Mouse (Mus musculus) ES-E14 (cell line): ENCODE measurements at regions not wholly inside any gene's neighbourhood (a gene's known extent, or its start where the extent isn't known, plus 50 kb on each side); places are given as distances from the start of the nearest gene placed in this dataset.

Experiments
- DNase-seq: peaks from one replicate; pipeline ENCODE4 v3.0.0-alpha.2; 2013; ENCODE audit warnings: low read depth, low spot score
- H3K27ac ChIP-seq: 2 replicates; pipeline ENCODE4 v1.5.1; 2012; ENCODE audit warnings: low read depth, mild to moderate bottlenecking, low read length, moderate library complexity, mixed read lengths; ENCODE audit not compliant: poor library complexity, insufficient read depth, severe bottlenecking
- H3K36me3 ChIP-seq: 2 replicates; pipeline ENCODE4 v1.6.1; 2012; ENCODE audit warnings: mild to moderate bottlenecking, low read length, moderate library complexity, mixed read lengths; ENCODE audit not compliant: control insufficient read depth, poor library complexity, insufficient read depth, severe bottlenecking
- H3K4me1 ChIP-seq, 2 experiments: fragments of 150-350 bp in 1 of 2; sonication (generic) in 1 of 2; 2 replicates each; pipeline ENCODE4 v1.6.1; 2012; ENCODE audit warnings: low read length in 2 of 2, mild to moderate bottlenecking in 1 of 2, mixed read lengths in 1 of 2; ENCODE audit not compliant: control insufficient read depth in 2 of 2, insufficient read depth in 2 of 2, poor library complexity in 1 of 2
- H3K4me3 ChIP-seq, 2 experiments: fragments of 150-350 bp in 1 of 2; sonication (generic) in 1 of 2; 2 replicates each; pipeline ENCODE4 v1.5.1; 2012; ENCODE audit warnings: low read length in 2 of 2, low read depth in 1 of 2, mild to moderate bottlenecking in 1 of 2, mixed read lengths in 1 of 2; ENCODE audit not compliant: insufficient read depth in 1 of 2, poor library complexity in 1 of 2, severe bottlenecking in 1 of 2
- H3K9ac ChIP-seq: 2 replicates; pipeline ENCODE4 v1.6.1; 2012; ENCODE audit warnings: low read depth, mild to moderate bottlenecking, low read length, mixed read lengths; ENCODE audit not compliant: poor library complexity, insufficient read depth, severe bottlenecking
- H3K9me3 ChIP-seq: fragments of 150-350 bp; sonication (generic); 2 replicates; pipeline ENCODE4 v1.6.1; 2012; ENCODE audit warnings: low read depth, mild to moderate bottlenecking, low read length; ENCODE audit not compliant: control insufficient read depth, insufficient read depth
- CHD2 ChIP-seq: IDR thresholded peaks from 2 replicates; pipeline ENCODE4 v1.6.1; 2014; ENCODE audit warnings: mild to moderate bottlenecking, low read depth, low read length, inconsistent platforms
- HCFC1 ChIP-seq: IDR thresholded peaks from 2 replicates; pipeline ENCODE4 v1.6.1; 2012; ENCODE audit warnings: low read length, inconsistent platforms, borderline replicate concordance; ENCODE audit not compliant: insufficient read depth
- MAFK ChIP-seq: IDR thresholded peaks from 2 replicates; pipeline ENCODE4 v1.6.1; 2014; ENCODE audit warnings: mild to moderate bottlenecking, low read depth, low read length, inconsistent platforms; ENCODE audit not compliant: insufficient read depth
- ZC3H11A ChIP-seq: IDR thresholded peaks from 2 replicates; pipeline ENCODE4 v1.6.1; 2012; ENCODE audit warnings: low read depth, mild to moderate bottlenecking, inconsistent platforms, low read length, borderline replicate concordance
- ZNF384 ChIP-seq: IDR thresholded peaks from 2 replicates; pipeline ENCODE4 v1.6.1; 2012; ENCODE audit warnings: low read depth, low read length, inconsistent platforms
- in situ Hi-C, 2 experiments: fragments of 600-800 bp; cut with MboI; formaldehyde crosslinking; loops; one replicate each; pipeline ENCODE4 v1.15.1; 2025; ENCODE audit warnings: low sequenced_read_pairs in 2 of 2, inconsistent platforms in 1 of 2; ENCODE audit not compliant: unreplicated experiment in 2 of 2

- no peaks in the 10 kb centered on the region for H3K36me3 ChIP-seq
- no peak overlapping the region; the same call in 1 of the 2 replicates for H3K27ac ChIP-seq
- H3K4me3 ChIP-seq: no peak overlapping the region
- TF ChIP-seq CHD2: no peak
- TF ChIP-seq HCFC1: no peak
- TF ChIP-seq MAFK: no peak
- TF ChIP-seq ZC3H11A: no peak
- TF ChIP-seq ZNF384: no peak
- H3K4me1 ChIP-seq: no peaks in the 10 kb centered on the region
- no peak overlapping the region for H3K9ac ChIP-seq
- no peaks in the 10 kb centered on the region for H3K9me3 ChIP-seq
- in situ Hi-C loops: no loop called here
- no peak for DNase-seq
These were observed 212.6 kb downstream of the 3110018I06Rik start for GRCm38 (mm10) chr12:107700868-107701597.

GRCm38 (mm10) chr12:107708812-107709211, 220.4 kb downstream of the 3110018I06Rik start:
- no peak for TF ChIP-seq ZC3H11A
- TF ChIP-seq MAFK: no peak
- TF ChIP-seq ZNF384: no peak
- no peak for TF ChIP-seq HCFC1
- TF ChIP-seq CHD2: no peak
- Histone ChIP-seq H3K4me1 (no peaks in the 10 kb centered on the region; a peak in 1 of 4 replicates), H3K27ac (no peak overlapping the region), H3K9ac (no peak overlapping the region), H3K4me3 (no peak overlapping the region), H3K36me3 (no peaks in the 10 kb centered on the region), H3K9me3 (no peaks in the 10 kb centered on the region)
- no peak for DNase-seq
- in situ Hi-C loops: no loop called here

GRCm38 (mm10) chr12:107711017-107711416, 222.6 kb downstream of the 3110018I06Rik start:
- H3K27ac ChIP-seq: no peak overlapping the region
- H3K4me3 ChIP-seq: no peak overlapping the region
- no peak for TF ChIP-seq HCFC1
- no peak for TF ChIP-seq MAFK
- no peak for TF ChIP-seq CHD2
- TF ChIP-seq ZNF384: no peak
- TF ChIP-seq ZC3H11A: no peak
- no peak overlapping the region for H3K9ac ChIP-seq
- no peaks in the 10 kb centered on the region for H3K36me3 ChIP-seq
- no peak for DNase-seq
- no peaks in the 10 kb centered on the region for H3K9me3 ChIP-seq
- no peaks in the 10 kb centered on the region; a peak in 1 of 4 replicates for H3K4me1 ChIP-seq
- in situ Hi-C loops: no loop called here

GRCm38 (mm10) chr12:107711675-107712074, 223.2 kb downstream of the 3110018I06Rik start:
- Histone ChIP-seq H3K27ac (no peak overlapping the region), H3K4me3 (no peak overlapping the region), H3K9ac (no peak overlapping the region), H3K9me3 (no peaks in the 10 kb centered on the region), H3K36me3 (no peaks in the 10 kb centered on the region), H3K4me1 (no peaks in the 10 kb centered on the region; a peak in 1 of 4 replicates)
- DNase-seq: no peak
- TF ChIP-seq HCFC1 (no peak), MAFK (no peak)
- in situ Hi-C loops: no loop called here
